Mouse (Mus musculus) urinary bladder, postnatal 36 days (tissue): ENCODE measurements around the gene Ahcy.
"Not testable (repeated sequence)": the region's sequence is repeated elsewhere in the genome, so short reads cannot be mapped to it uniquely, and the experiment has no call there.

Source experiments
- DNase-seq, 2 experiments: peaks; one replicate each; pipeline ENCODE4 v3.0.0; 2022; ENCODE audit warnings: low spot score in 2 of 2, mixed read lengths in 1 of 2

The Ahcy gene

DNA sequence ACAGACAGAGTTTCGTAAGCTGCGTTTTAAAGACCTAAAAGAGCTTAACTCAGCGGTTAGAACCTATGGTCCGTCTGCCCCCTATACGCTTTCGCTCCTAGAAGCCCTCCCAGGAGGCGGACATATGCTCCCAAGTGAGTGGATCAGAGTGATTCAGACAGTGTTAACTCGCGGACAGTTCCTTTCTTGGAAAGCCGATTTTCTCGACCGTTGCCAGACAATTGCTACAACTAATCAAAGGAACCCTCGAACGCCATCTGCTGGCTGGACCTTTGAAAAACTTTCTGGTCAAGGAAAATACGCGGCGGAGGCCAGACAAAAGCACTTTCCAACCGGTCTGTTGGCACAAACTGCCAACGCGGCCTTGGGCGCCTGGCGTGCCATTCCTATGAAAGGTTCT lies 54.6 kb downstream of the Ahcy start:
- peak; percentile 90 to 91 for DNase-seq

DNA sequence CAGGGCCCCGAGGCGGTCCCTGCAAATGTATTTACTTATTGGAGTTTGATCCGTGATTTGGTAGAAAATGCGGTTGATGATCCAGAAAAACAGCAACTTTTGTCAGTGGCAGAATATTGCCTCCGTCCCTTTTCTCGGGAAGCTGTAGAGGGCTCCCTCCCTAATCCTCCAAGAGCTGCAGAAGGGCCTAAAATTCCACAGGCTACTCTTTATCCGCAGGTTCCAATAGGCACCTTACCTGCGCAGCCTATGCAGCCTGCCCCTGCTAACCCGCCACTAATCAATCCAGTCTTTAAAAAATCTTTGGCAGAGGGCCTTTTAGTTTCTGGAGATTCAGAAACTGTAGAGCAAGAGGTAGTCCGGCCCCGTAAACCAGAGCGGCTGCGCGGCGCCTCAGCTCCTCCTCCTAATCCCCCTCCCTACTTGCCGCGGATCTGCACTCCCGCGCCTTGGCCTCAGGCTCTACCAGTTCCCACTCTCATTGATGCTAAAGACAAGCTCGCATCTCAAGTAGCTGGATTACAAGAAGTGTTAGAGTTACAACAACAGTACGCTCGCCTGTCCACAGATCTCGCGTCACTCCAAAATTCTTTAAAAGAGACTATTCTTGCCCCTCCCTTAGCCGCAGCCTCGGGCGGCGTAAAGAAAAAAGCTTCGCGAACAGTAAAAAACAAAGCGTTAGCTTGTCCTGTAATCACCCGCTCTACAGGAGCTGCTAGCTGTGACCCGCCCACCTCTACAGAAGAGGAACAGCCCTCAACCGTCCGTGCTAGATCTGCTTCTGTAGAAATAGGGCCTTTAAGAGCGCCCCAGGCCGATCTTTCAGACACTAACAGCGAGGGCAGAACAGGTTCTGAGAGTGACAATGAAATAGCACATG lies 55.3 kb downstream of the Ahcy start:
- peak; percentile 46 to 68 for DNase-seq

DNA sequence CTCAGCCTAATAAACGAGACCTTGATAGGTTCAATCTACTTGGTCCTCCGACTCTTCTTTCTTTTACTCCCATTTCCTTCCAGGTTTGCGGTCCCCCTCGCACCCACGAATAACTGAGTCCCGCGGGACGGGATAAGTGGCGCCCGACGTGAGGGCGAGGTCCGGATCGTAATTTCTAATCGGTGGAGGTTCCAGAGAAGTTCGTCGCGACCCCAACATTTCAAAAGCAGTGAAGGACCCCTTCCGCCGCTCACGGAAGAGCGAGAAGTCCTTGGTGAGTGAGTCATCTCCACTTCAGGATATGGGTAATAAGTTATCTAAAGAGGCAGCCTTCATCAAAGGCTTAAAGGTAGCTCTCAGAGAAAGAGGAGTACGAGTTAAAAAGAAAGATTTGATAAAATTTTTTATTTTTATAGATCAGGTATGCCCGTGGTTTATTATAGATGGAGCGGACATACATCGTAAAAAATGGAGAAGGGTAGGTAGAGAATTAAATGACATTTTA lies 56.0 kb downstream of the Ahcy start, which contains the start of gene Gm14226:
Gm14226 (plus strand) TSS at position 16 of the 505 bp plus-strand sequence.
- DNase-seq = not testable (repeated sequence)

DNA sequence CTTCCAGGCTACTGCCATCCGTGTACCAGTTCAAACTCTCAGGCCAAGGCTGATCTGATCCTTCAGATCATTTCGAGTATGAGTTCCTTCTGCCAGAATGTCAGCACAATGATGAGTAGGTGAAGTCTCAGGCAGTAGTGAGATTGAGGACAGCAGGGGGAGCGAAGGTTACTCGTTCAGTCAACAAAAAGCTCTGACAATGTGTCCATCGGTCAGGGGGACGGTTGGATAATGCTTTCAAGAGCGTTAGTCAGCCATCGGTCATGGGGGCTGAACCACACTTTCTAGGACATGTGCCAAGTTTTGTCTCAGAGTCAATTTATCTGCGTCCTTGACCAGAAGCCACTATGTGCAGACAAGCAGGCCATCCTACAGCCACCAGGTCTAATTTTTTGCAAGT lies 57.5 kb downstream of the Ahcy start:
- not testable (repeated sequence) for DNase-seq

DNA sequence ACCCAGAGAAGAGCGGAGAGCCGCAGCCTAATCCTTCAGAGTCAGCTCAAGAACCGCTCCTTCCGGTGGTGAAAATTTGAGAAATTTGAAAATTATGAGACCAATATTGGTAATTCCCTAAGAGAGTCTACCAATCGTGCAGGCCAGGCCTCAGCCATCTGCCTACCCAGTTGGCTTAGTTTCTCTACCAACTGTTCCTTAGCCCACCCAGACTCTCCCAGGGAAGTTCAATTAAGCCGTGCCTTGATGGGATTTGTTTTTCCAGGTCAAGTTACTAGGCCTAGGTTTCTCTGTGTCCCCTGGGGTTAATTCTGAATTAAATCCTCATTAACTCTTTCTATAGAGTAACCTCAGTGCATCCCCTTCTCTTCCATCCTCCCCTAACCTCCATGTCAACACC lies 61.3 kb downstream of the Ahcy start:
- no peak for DNase-seq

DNA sequence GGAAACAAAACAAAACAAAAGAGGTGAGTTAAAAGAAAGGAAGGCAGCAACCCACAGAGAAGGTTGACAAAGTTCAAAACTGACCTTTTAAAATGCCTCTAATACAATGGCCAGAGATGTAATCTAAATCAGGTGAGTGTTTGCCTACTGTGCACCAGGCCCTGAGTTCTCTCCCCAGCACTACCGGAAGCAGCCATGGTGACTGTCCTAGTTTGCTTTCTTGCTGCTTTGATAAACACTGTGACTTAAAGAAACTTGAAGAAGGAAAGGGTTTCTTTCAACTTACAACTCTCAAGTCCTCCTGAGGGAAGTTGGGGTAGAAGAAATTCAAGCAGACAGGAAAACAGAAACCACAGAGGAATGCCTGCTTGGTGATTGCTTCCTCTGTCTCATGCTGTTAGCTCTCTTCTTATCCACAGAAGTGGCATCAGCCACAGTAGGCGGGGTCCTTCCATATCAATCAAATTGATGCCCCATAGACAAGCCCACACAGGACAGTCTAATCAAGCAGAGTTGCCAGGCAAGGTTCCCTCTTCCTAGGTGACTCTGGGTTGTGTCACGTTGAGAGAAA lies 63.1 kb downstream of the Ahcy start:
- DNase-seq = no peak
